Mouse (Mus musculus) heart, postnatal 0 days (tissue): ENCODE results near the gene Yod1. TPM values are rescaled to one million over a fixed set of nuclear protein-coding genes. Genes with fewer than 3 reads are reported as not detected.
A peak's percentile ranks its signal among the peaks of the same experiment; 100 is the strongest.

Experiments
- ATAC-seq: fragments of 200-750 bp; cut with Nextera tagmentation; 2 replicates; pipeline ENCODE4 v1.8.0; 2017; ENCODE audit warnings: low read depth, moderate number of reproducible peaks, moderate library complexity; ENCODE audit not compliant: insufficient read depth
- DNase-seq: peaks from one replicate; pipeline ENCODE4 v3.0.0-alpha.2; 2016; ENCODE audit warnings: low spot score
- H3K27ac ChIP-seq: fragments of 300-500 bp; sonication (generic); 2 replicates; pipeline ENCODE4 v1.5.1; 2014; ENCODE audit warnings: low read depth, mild to moderate bottlenecking
- H3K27me3 ChIP-seq: fragments of 300-500 bp; sonication (generic); 2 replicates; pipeline ENCODE4 v1.6.1; 2014; ENCODE audit warnings: low read length, mixed read lengths; ENCODE audit not compliant: control insufficient read depth, insufficient read depth
- H3K36me3 ChIP-seq: fragments of 300-500 bp; sonication (generic); replicated peaks from 2 replicates; pipeline ENCODE4 v1.6.1; 2014; ENCODE audit warnings: low read length, mixed read lengths; ENCODE audit not compliant: control insufficient read depth, insufficient read depth
- H3K4me1 ChIP-seq: fragments of 300-500 bp; sonication (generic); 2 replicates; pipeline ENCODE4 v1.6.1; 2014; ENCODE audit warnings: antibody characterized with exemption; ENCODE audit not compliant: control insufficient read depth, insufficient read depth
- H3K4me2 ChIP-seq: fragments of 300-500 bp; sonication (generic); 2 replicates; pipeline ENCODE4 v1.6.1; 2014; ENCODE audit warnings: low read depth, mild to moderate bottlenecking, low read length, moderate library complexity
- H3K4me3 ChIP-seq: fragments of 300-500 bp; sonication (generic); 2 replicates; pipeline ENCODE4 v1.5.1; 2014; ENCODE audit warnings: low read depth, low read length
- H3K9ac ChIP-seq: fragments of 300-500 bp; sonication (generic); replicated peaks from 2 replicates; pipeline ENCODE4 v1.6.1; 2014; ENCODE audit warnings: low read depth, low read length, mixed read lengths
- H3K9me3 ChIP-seq: fragments of 300-500 bp; sonication (generic); replicated peaks from 2 replicates; pipeline ENCODE4 v1.6.1; 2016; ENCODE audit warnings: low read length; ENCODE audit not compliant: control insufficient read depth
- CTCF ChIP-seq: IDR thresholded peaks from 2 replicates; pipeline ENCODE4 v1.5.1; 2016; ENCODE audit warnings: antibody characterized with exemption, control low read depth, low read depth
- EP300 ChIP-seq: IDR thresholded peaks from 2 replicates; pipeline ENCODE4 v1.6.1; 2016; ENCODE audit warnings: antibody characterized with exemption, low read depth
- WGBS: fragments of 180-500 bp; shearing (Covaris S2); extraction: QIAGEN DNeasy Blood & Tissue Kit; methylation state at CpG from one replicate; pipeline ENCODE4 v1.1.7; 2014; 5-methylcytosine and 5-hydroxymethylcytosine counted together
- polyA plus RNA-seq: library from polyadenylated mRNA; unstranded; fragments of >200 nt; fragmentation: Nextera tagmentation; extraction: Ambion mirVana; gene quantifications from 2 replicates; pipeline ENCODE4 v1.2.1, GENCODE M21; 2015
- total RNA-seq: library from RNA; depleted of rRNA; stranded (reverse); fragments of >200 nt; gene quantifications from 2 replicates; pipeline ENCODE4 v1.2.3, GENCODE M21; 2014; ENCODE audit warnings: low replicate concordance

The Yod1 gene
- total and polyA plus RNA-seq, 2 experiments from 2014 or later, result 4.9 to 6.4 TPM

DNA sequence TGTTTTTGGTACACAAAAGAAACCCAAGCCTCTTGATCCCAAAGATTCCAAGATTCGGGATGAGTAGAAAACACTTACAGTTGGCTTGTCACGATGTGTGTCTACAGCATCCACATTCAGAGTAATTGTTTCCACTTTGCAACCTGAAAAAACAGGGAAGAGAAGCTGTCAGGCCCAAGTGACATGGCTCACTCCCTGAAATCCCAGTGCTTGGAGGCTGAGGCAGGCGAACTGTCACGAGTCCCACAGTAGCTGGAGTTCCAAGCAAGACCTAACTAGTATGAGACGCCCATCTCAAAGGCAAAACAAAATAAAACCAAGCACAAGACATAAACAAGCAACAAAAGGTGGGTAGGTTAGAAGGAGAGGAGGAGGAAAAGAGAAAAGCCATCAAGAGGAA lies 18.5 kb upstream of the Yod1 start:
- Histone ChIP-seq H3K4me3 (no peak overlapping the region), H3K27me3 (no peaks in the 10 kb centered on the region), H3K9ac (no peak overlapping the region), H3K4me2 (no peak overlapping the region), H3K9me3 (no peaks in the 10 kb centered on the region), H3K36me3 (peaks cover 63% of the 10 kb centered on the region), H3K4me1 (no peaks in the 10 kb centered on the region), H3K27ac (no peak overlapping the region)
- DNase-seq, result no peak
- 93% methylated on average over 5 of the region's 5 CpGs for WGBS
- TF ChIP-seq CTCF (no peak), EP300 (no peak)
- no peak for ATAC-seq

DNA sequence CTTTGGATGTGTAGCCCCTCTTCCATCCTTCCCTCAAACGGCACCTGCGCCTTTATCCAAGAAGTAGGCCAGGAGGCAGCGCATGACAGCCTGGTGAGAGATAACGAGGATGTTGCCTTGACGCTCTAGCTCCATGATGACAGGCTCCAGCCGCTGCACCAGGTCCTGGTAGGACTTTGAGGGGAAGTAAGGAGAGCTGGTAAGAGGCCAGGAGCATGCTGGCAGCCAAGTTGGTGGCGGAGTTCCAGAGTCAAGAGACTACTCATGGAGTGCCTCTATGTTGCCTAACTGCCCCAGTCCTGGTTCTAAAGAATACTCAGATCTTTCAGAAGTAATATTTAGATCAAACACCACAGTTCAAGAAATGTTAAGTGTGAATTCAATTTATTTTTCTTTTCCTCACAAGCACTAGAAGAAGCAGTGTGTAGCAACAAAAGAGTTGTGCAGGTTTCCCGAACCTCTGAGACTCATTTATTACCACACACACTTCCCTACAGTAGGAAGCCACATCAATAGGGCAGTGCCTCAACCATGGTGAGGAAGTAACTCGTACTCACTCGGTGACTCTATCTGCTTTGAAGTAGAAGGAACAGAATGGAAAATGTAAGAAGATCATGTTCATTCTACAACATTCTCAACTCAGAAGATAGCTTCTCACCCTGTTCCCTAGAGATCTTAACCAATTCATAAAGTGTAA lies 17.0 kb upstream of the Yod1 start:
- H3K9me3 ChIP-seq, result no peaks in the 10 kb centered on the region
- ATAC-seq (peak; percentile 79), DNase-seq (peak; percentile 30)
- TF ChIP-seq CTCF (no peak), EP300 (0 out of 2 replicates have a peak, but pooled peaks have one; percentile 39)
- no peak overlapping the region for H3K27ac ChIP-seq
- H3K36me3 ChIP-seq, result peaks cover 66% of the 10 kb centered on the region
- WGBS, result 57% methylated on average over 10 of the region's 10 CpGs
- H3K4me1 ChIP-seq, result no peaks in the 10 kb centered on the region
- H3K4me2 ChIP-seq, result no peak overlapping the region
- H3K9ac ChIP-seq, result no peak overlapping the region
- H3K27me3 ChIP-seq, result no peaks in the 10 kb centered on the region
- no peak overlapping the region for H3K4me3 ChIP-seq

DNA sequence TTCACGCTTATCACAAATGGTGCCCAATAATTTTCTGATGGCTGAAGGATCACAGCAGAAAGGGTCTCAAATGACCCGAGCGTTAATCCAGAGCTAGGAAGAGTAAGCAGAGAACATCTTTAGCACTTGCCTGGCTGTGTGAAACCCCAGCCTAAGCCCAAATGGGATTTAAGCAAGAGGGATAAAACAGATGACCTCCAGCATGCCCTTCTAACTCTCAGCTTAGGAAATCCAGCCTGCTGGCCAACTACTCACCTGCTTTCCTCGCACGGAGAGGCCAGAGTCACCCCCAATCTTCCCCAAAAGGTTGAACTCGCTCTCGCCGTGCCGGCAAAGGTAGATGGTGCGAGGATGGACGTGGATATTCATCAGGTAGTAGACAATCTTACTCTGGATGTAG lies 15.2 kb upstream of the Yod1 start:
- whole genome bisulfite sequencing, result 92% methylated on average over 11 of the region's 11 CpGs

DNA sequence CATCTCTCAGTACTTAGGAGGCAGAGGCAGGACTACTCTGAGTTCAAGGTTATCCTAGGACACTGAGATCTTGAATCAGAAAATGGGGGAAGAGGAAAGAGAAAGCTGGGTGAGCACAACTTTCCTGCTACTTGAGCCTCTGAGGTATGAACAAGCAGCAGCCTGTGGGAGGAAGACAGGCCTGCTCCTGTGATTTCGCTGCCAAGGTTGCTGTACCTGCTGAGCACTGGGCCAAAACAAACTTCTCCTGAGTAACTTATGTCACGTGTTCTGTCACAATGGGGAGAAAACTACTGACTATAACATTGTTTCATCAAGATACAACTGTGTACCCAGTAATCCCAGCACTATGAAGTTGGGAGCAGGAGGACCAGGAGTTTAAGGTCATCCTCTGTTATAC lies 13.5 kb upstream of the Yod1 start:
- ATAC-seq, result no peak
- Histone ChIP-seq H3K9ac (no peak overlapping the region), H3K4me2 (no peak overlapping the region), H3K4me3 (no peak overlapping the region), H3K27me3 (no peaks in the 10 kb centered on the region), H3K27ac (no peak overlapping the region), H3K4me1 (no peaks in the 10 kb centered on the region), H3K36me3 (peaks cover 78% of the 10 kb centered on the region), H3K9me3 (no peaks in the 10 kb centered on the region)
- no peak for TF ChIP-seq CTCF
- TF ChIP-seq EP300, result no peak
- WGBS, result 79% methylated on average over 2 of the region's 2 CpGs
- DNase-seq, result no peak

More for the DNA sequence above, 15.2 kb upstream of the Yod1 start:
- H3K9me3 ChIP-seq, result no peaks in the 10 kb centered on the region
- H3K4me2 ChIP-seq, result no peak overlapping the region
- no peaks in the 10 kb centered on the region for H3K4me1 ChIP-seq
- no peak overlapping the region for H3K27ac ChIP-seq
- H3K36me3 ChIP-seq, result peaks cover 81% of the 10 kb centered on the region
- ATAC-seq (no peak), DNase-seq (no peak)
- H3K27me3 ChIP-seq, result no peaks in the 10 kb centered on the region
- H3K4me3 ChIP-seq, result no peak overlapping the region
- TF ChIP-seq CTCF, result no peak
- no peak for TF ChIP-seq EP300
- H3K9ac ChIP-seq, result no peak overlapping the region

DNA sequence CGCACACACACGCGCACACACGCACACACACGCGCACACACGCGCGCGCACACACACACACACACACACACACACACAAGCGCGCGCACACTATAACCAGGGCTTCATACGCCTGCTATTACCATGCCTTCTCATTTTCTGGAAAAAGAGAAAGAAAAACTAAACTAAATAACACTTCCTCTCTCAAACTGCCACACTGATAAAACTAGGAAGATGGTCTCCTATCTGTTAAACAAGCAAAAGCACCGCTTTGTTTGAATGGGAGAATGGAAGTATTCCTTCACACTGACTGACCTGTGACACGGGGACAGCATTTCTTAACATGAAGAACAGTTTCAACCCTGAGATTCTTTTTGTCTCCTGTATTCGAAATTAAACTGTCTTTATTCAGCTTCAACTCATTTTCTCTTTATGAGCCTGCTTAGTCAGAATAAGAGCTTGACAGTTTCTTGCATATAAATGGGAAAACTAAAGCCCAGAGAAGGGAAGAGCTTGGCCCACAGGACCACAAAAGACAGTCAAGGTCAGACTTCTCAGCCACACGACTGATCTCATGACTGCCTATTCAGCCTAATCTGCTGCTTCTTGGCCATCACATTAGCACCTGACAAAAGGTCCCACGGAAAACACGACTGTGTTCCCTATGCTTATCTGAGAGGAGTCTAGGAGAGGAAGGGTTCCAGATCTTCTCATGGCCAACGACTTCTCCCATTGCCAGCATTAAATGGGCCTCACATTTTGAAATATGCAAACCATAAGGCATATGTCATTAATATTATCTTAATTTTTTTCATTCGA lies 6.6 kb upstream of the Yod1 start:
- no peak for ATAC-seq
- H3K4me2 ChIP-seq, result no peak overlapping the region
- H3K9ac ChIP-seq, result no peak overlapping the region
- H3K4me3 ChIP-seq, result no peak overlapping the region
- DNase-seq, result no peak
- TF ChIP-seq CTCF (no peak), EP300 (no peak; the same call in 1 of the 2 replicates)
- H3K9me3 ChIP-seq, result no peaks in the 10 kb centered on the region
- peaks cover 32% of the 10 kb centered on the region for H3K36me3 ChIP-seq
- 0 out of 2 replicates have a peak, but pooled peaks cover 5% of the 10 kb centered on the region for H3K4me1 ChIP-seq
- H3K27me3 ChIP-seq, result no peaks in the 10 kb centered on the region
- WGBS, result 78% methylated on average over 22 of the region's 22 CpGs
- 0 out of 2 replicates have a peak overlapping the region, but pooled peaks have one; percentile 3 for H3K27ac ChIP-seq
